Mouse (Mus musculus): ENCODE data around the gene Chst11.

- no peak for TF ChIP-seq POLR2A (IDR thresholded peaks at IDR 0.05; ENCODE audit: extremely low read depth, insufficient read depth, low read length)
- TF ChIP-seq CTCF (IDR thresholded peaks at IDR 0.05; ENCODE audit: low read depth, low read length), result no peak
Measured at GRCm38 (mm10) chr10:83201525-83201924, 216.2 kb downstream of the Chst11 start.

Data from liver, adult 2 months (tissue).